Mouse (Mus musculus): ENCODE results near the gene Olfr600. TPM values are rescaled to one million over a fixed set of nuclear protein-coding genes. Genes with fewer than 3 reads are reported as not detected.
"Not testable (repeated sequence)": the region's sequence is repeated elsewhere in the genome, so short reads cannot be mapped to it uniquely, and the experiment has no call there.

The Olfr600 gene
- polyA plus RNA-seq (2014; fragmentation: Nextera tagmentation; extraction: Ambion mirVana), result not detected in 2 replicates

GRCm38 (mm10) chr7:103349569-103349968 is at the start of gene Olfr600:
Olfr600 (minus strand) TSS chr7:103349669.
- Histone ChIP-seq H3K36me3 (ENCODE audit: control insufficient read depth, insufficient read depth, low read length) (no peaks in the 10 kb centered on the region), H3K4me2 (ENCODE audit: low read depth) (no peak within 1 kb of the TSS), H3K4me3 (ENCODE audit: low read depth, low read length) (no peak within 1 kb of the TSS), H3K27ac (ENCODE audit: low read depth, low read length) (no peak within 1 kb of the TSS), H3K9me3 (ENCODE audit: control insufficient read depth, low read length) (no peaks in the 10 kb centered on the region), H3K9ac (ENCODE audit: low read length) (no peak within 1 kb of the TSS), H3K4me1 (ENCODE audit: control insufficient read depth, insufficient read depth, low read length) (no peaks in the 10 kb centered on the region), H3K27me3 (ENCODE audit: control insufficient read depth, insufficient read depth, low read length) (no peaks in the 10 kb centered on the region)
- ATAC-seq (ENCODE audit: insufficient read depth, low FRiP score, low TSS enrichment) (no peak), DNase-seq (ENCODE audit: low spot score) (no peak)

GRCm38 (mm10) chr7:103398981-103399380 is 49.5 kb upstream of the Olfr600 start:
- H3K27me3 ChIP-seq (ENCODE audit: control insufficient read depth, insufficient read depth, low read length), result no peaks in the 10 kb centered on the region
- 15% methylated on average over 1 of the region's 1 CpGs for WGBS

GRCm38 (mm10) chr7:103397758-103398157 is 48.3 kb upstream of the Olfr600 start:
- Histone ChIP-seq H3K4me3 (ENCODE audit: low read depth, low read length) (no peak overlapping the region), H3K36me3 (ENCODE audit: control insufficient read depth, insufficient read depth, low read length) (no peaks in the 10 kb centered on the region)

More at GRCm38 (mm10) chr7:103398981-103399380, 49.5 kb upstream of the Olfr600 start:
- no peak for DNase-seq (ENCODE audit: low spot score)
- H3K36me3 ChIP-seq (ENCODE audit: control insufficient read depth, insufficient read depth, low read length), result no peaks in the 10 kb centered on the region
- H3K4me1 ChIP-seq (ENCODE audit: control insufficient read depth, insufficient read depth, low read length), result no peaks in the 10 kb centered on the region
- no peak overlapping the region for H3K4me2 ChIP-seq (ENCODE audit: low read depth)
- H3K4me3 ChIP-seq (ENCODE audit: low read depth, low read length), result no peak overlapping the region
- no peak overlapping the region for H3K27ac ChIP-seq (ENCODE audit: low read depth, low read length)
- H3K9ac ChIP-seq (ENCODE audit: low read length), result no peak overlapping the region
- ATAC-seq (ENCODE audit: insufficient read depth, low FRiP score, low TSS enrichment), result no peak
- no peaks in the 10 kb centered on the region for H3K9me3 ChIP-seq (ENCODE audit: control insufficient read depth, low read length)

GRCm38 (mm10) chr7:103386077-103386476 is 36.6 kb upstream of the Olfr600 start, which contains the start of gene Olfr603:
Olfr603 (minus strand) TSS chr7:103386177.
- H3K27ac ChIP-seq (ENCODE audit: low read depth, low read length), result no peak within 1 kb of the TSS
- H3K4me1 ChIP-seq (ENCODE audit: control insufficient read depth, insufficient read depth, low read length), result no peaks in the 10 kb centered on the region
- no peaks in the 10 kb centered on the region for H3K27me3 ChIP-seq (ENCODE audit: control insufficient read depth, insufficient read depth, low read length)
- H3K36me3 ChIP-seq (ENCODE audit: control insufficient read depth, insufficient read depth, low read length), result no peaks in the 10 kb centered on the region
- no peak for ATAC-seq (ENCODE audit: insufficient read depth, low FRiP score, low TSS enrichment)
- H3K4me3 ChIP-seq (ENCODE audit: low read depth, low read length), result no peak within 1 kb of the TSS
- no peak for DNase-seq (ENCODE audit: low spot score)
- no peaks in the 10 kb centered on the region for H3K9me3 ChIP-seq (ENCODE audit: control insufficient read depth, low read length)
- H3K9ac ChIP-seq (ENCODE audit: low read length), result no peak within 1 kb of the TSS
- no peak within 1 kb of the TSS for H3K4me2 ChIP-seq (ENCODE audit: low read depth)

More at GRCm38 (mm10) chr7:103397758-103398157, 48.3 kb upstream of the Olfr600 start:
- H3K4me2 ChIP-seq (ENCODE audit: low read depth), result no peak overlapping the region
- H3K27ac ChIP-seq (ENCODE audit: low read depth, low read length), result no peak overlapping the region
- H3K9me3 ChIP-seq (ENCODE audit: control insufficient read depth, low read length), result no peaks in the 10 kb centered on the region
- ATAC-seq (ENCODE audit: insufficient read depth, low FRiP score, low TSS enrichment), result no peak
- no peak for DNase-seq (ENCODE audit: low spot score)
- no peaks in the 10 kb centered on the region for H3K27me3 ChIP-seq (ENCODE audit: control insufficient read depth, insufficient read depth, low read length)
- H3K4me1 ChIP-seq (ENCODE audit: control insufficient read depth, insufficient read depth, low read length), result no peaks in the 10 kb centered on the region
- no peak overlapping the region for H3K9ac ChIP-seq (ENCODE audit: low read length)

GRCm38 (mm10) chr7:103362555-103362954 is 13.1 kb upstream of the Olfr600 start, which contains the start of gene Olfr601:
Olfr601 (minus strand) TSS chr7:103362655.
- WGBS, result 92% methylated on average over 1 of the region's 1 CpGs
- Histone ChIP-seq H3K4me3 (ENCODE audit: low read depth, low read length) (no peak within 1 kb of the TSS), H3K9ac (ENCODE audit: low read length) (no peak within 1 kb of the TSS), H3K27ac (ENCODE audit: low read depth, low read length) (no peak within 1 kb of the TSS), H3K4me1 (ENCODE audit: control insufficient read depth, insufficient read depth, low read length) (no peaks in the 10 kb centered on the region), H3K4me2 (ENCODE audit: low read depth) (no peak within 1 kb of the TSS), H3K9me3 (ENCODE audit: control insufficient read depth, low read length) (no peaks in the 10 kb centered on the region), H3K27me3 (ENCODE audit: control insufficient read depth, insufficient read depth, low read length) (no peaks in the 10 kb centered on the region), H3K36me3 (ENCODE audit: control insufficient read depth, insufficient read depth, low read length) (no peaks in the 10 kb centered on the region)
- ATAC-seq (ENCODE audit: insufficient read depth, low FRiP score, low TSS enrichment) (no peak), DNase-seq (ENCODE audit: low spot score) (no peak)

- no peak within 1 kb of the TSS for H3K9ac ChIP-seq (ENCODE audit: low read length)
- DNase-seq (ENCODE audit: low spot score) (no peak), ATAC-seq (ENCODE audit: insufficient read depth, low FRiP score, low TSS enrichment) (no peak)
- H3K27ac ChIP-seq (ENCODE audit: low read depth, low read length), result no peak within 1 kb of the TSS
- no peaks in the 10 kb centered on the region for H3K9me3 ChIP-seq (ENCODE audit: control insufficient read depth, low read length)
- H3K36me3 ChIP-seq (ENCODE audit: control insufficient read depth, insufficient read depth, low read length), result no peaks in the 10 kb centered on the region
- no peaks in the 10 kb centered on the region for H3K27me3 ChIP-seq (ENCODE audit: control insufficient read depth, insufficient read depth, low read length)
- 80% methylated on average over 1 of the region's 1 CpGs for WGBS
- H3K4me3 ChIP-seq (ENCODE audit: low read depth, low read length), result no peak within 1 kb of the TSS
- no peak within 1 kb of the TSS for H3K4me2 ChIP-seq (ENCODE audit: low read depth)
- H3K4me1 ChIP-seq (ENCODE audit: control insufficient read depth, insufficient read depth, low read length), result no peaks in the 10 kb centered on the region
Measured at GRCm38 (mm10) chr7:103335617-103336016, 13.9 kb downstream of the Olfr600 start, which contains the start of gene Olfr599. Olfr599 (plus strand) TSS chr7:103335917.

GRCm38 (mm10) chr7:103323268-103323667 is 26.2 kb downstream of the Olfr600 start, which contains the start of gene Olfr598:
Olfr598 (plus strand) TSS chr7:103323568.
- no peak for ATAC-seq (ENCODE audit: insufficient read depth, low FRiP score, low TSS enrichment)
- Histone ChIP-seq H3K27me3 (ENCODE audit: control insufficient read depth, insufficient read depth, low read length) (no peaks in the 10 kb centered on the region), H3K4me2 (ENCODE audit: low read depth) (no peak within 1 kb of the TSS), H3K4me1 (ENCODE audit: control insufficient read depth, insufficient read depth, low read length) (no peaks in the 10 kb centered on the region), H3K4me3 (ENCODE audit: low read depth, low read length) (no peak within 1 kb of the TSS), H3K9ac (ENCODE audit: low read length) (no peak within 1 kb of the TSS), H3K36me3 (ENCODE audit: control insufficient read depth, insufficient read depth, low read length) (no peaks in the 10 kb centered on the region), H3K9me3 (ENCODE audit: control insufficient read depth, low read length) (no peaks in the 10 kb centered on the region), H3K27ac (ENCODE audit: low read depth, low read length) (no peak within 1 kb of the TSS)
- DNase-seq (ENCODE audit: low spot score), result no peak

GRCm38 (mm10) chr7:103316015-103316414 is 33.5 kb downstream of the Olfr600 start, which contains the start of gene Olfr597:
Olfr597 (plus strand) TSS chr7:103316315.
- WGBS, result 88% methylated on average over 2 of the region's 2 CpGs
- not testable (repeated sequence) for ATAC-seq (ENCODE audit: insufficient read depth, low FRiP score, low TSS enrichment); DNase-seq (ENCODE audit: low spot score); H3K4me1 ChIP-seq (ENCODE audit: control insufficient read depth, insufficient read depth, low read length); H3K9me3 ChIP-seq (ENCODE audit: control insufficient read depth, low read length); H3K27ac ChIP-seq (ENCODE audit: low read depth, low read length); H3K9ac ChIP-seq (ENCODE audit: low read length); H3K36me3 ChIP-seq (ENCODE audit: control insufficient read depth, insufficient read depth, low read length); H3K4me3 ChIP-seq (ENCODE audit: low read depth, low read length); H3K4me2 ChIP-seq (ENCODE audit: low read depth); H3K27me3 ChIP-seq (ENCODE audit: control insufficient read depth, insufficient read depth, low read length)

GRCm38 (mm10) chr7:103305348-103305747 is 44.1 kb downstream of the Olfr600 start, which contains the start of gene Olfr596:
Olfr596 (plus strand) TSS chr7:103305648.
- DNase-seq (ENCODE audit: low spot score); H3K27me3 ChIP-seq (ENCODE audit: control insufficient read depth, insufficient read depth, low read length); H3K9ac ChIP-seq (ENCODE audit: low read length); H3K9me3 ChIP-seq (ENCODE audit: control insufficient read depth, low read length); H3K36me3 ChIP-seq (ENCODE audit: control insufficient read depth, insufficient read depth, low read length); H3K4me1 ChIP-seq (ENCODE audit: control insufficient read depth, insufficient read depth, low read length); H3K27ac ChIP-seq (ENCODE audit: low read depth, low read length); ATAC-seq (ENCODE audit: insufficient read depth, low FRiP score, low TSS enrichment); H3K4me2 ChIP-seq (ENCODE audit: low read depth); H3K4me3 ChIP-seq (ENCODE audit: low read depth, low read length): not testable (repeated sequence)
- WGBS, result 90% methylated on average over 2 of the region's 2 CpGs
